Mouse (Mus musculus) spleen, adult 2 months (tissue): ENCODE measurements around the gene Atp8b2.

ENCODE experiments used
- CTCF ChIP-seq: fragments of 200-500 bp; IDR thresholded peaks from 2 replicates; pipeline ENCODE4 v1.5.1; 2011; ENCODE audit warnings: mild to moderate bottlenecking, inconsistent platforms; ENCODE audit not compliant: insufficient read depth, insufficient read length, insufficient replicate concordance; ENCODE audit errors: extremely low read depth
- POLR2A ChIP-seq: fragments of 200-500 bp; IDR thresholded peaks from 2 replicates; pipeline ENCODE4 v1.6.1; 2011; ENCODE audit warnings: low read depth, low read length, inconsistent platforms

DNA sequence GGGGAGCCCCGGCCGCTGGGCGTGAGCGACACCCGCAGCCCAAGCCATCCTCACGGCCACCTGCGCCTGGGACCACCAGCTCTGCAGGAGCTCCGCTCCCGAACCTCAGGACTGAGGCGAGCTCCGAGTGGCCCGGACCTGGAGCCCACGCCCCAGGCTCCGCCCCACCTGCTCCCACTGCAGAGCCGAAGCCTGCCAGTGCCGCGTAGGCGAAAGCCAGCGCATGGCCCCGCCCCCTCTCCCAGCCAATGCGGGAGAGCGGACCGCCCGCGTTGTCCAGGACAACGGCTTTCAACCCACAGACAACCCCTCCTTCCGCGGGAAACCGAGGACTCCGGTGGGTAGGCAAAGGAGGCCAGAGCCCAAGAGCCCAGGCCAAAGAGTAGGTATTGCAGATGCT lies 2.8 kb downstream of the Atp8b2 start:
- no peak for TF ChIP-seq POLR2A
- no peak for TF ChIP-seq CTCF
